Mouse (Mus musculus): ENCODE data around the gene Herc4. TPM values are rescaled to one million over a fixed set of nuclear protein-coding genes. Genes with fewer than 3 reads are reported as not detected.

Herc4 gene
- 23.4 and 26.6 TPM in 2 replicates for polyA plus RNA-seq (2012; rRNA removed)

GRCm38 (mm10) chr10:63243493-63244054, at the start of gene Herc4:
TSS of gene Herc4 (plus strand) at chr10:63243810.
- H3K36me3 ChIP-seq (ENCODE audit: control insufficient read depth, insufficient read depth, low read length) = no peaks in the 10 kb centered on the region
- peak within 1 kb of the TSS; percentile 63 for H3K4me3 ChIP-seq (ENCODE audit: control insufficient read depth, insufficient read depth, low read length)
- under 1% methylated on average over 42 of the region's 44 CpGs for WGBS
- TF ChIP-seq POLR2A (IDR thresholded peaks at IDR 0.05; ENCODE audit: control insufficient read depth, extremely low read depth, insufficient read depth, low read length, poor library complexity) = peak; percentile 88; the same call in 1 of the 2 replicates
- TF ChIP-seq CTCF (IDR thresholded peaks at IDR 0.05; ENCODE audit: borderline replicate concordance, control insufficient read depth, extremely low read depth, insufficient read depth, low read length, poor library complexity) = no peak
- H3K27me3 ChIP-seq (ENCODE audit: control insufficient read depth, insufficient read depth, low read length) = no peaks in the 10 kb centered on the region
- DNase-seq = peak; percentile 94
- no peaks in the 10 kb centered on the region for H3K4me1 ChIP-seq (replicated peaks; ENCODE audit: control insufficient read depth, insufficient read depth, low read length)
- peak within 1 kb of the TSS; percentile 32 for H3K27ac ChIP-seq (ENCODE audit: control insufficient read depth, insufficient read depth, low read length)

GRCm38 (mm10) chr10:63199008-63199407, 44.6 kb upstream of the Herc4 start:
- WGBS = 97% methylated on average over 4 of the region's 4 CpGs
- H3K27me3 ChIP-seq (ENCODE audit: control insufficient read depth, insufficient read depth, low read length) = no peaks in the 10 kb centered on the region
- H3K36me3 ChIP-seq (ENCODE audit: control insufficient read depth, insufficient read depth, low read length) = no peaks in the 10 kb centered on the region
- DNase-seq = no peak
- no peak overlapping the region for H3K4me3 ChIP-seq (ENCODE audit: control insufficient read depth, insufficient read depth, low read length)
- H3K27ac ChIP-seq (ENCODE audit: control insufficient read depth, insufficient read depth, low read length) = no peak overlapping the region
- TF ChIP-seq POLR2A (IDR thresholded peaks at IDR 0.05; ENCODE audit: control insufficient read depth, extremely low read depth, insufficient read depth, low read length, poor library complexity) (no peak), CTCF (IDR thresholded peaks at IDR 0.05; ENCODE audit: borderline replicate concordance, control insufficient read depth, extremely low read depth, insufficient read depth, low read length, poor library complexity) (no peak)
- H3K4me1 ChIP-seq (replicated peaks; ENCODE audit: control insufficient read depth, insufficient read depth, low read length) = no peaks in the 10 kb centered on the region

- no peak for DNase-seq
- Histone ChIP-seq H3K27ac (ENCODE audit: control insufficient read depth, insufficient read depth, low read length) (no peak overlapping the region), H3K36me3 (ENCODE audit: control insufficient read depth, insufficient read depth, low read length) (no peaks in the 10 kb centered on the region), H3K27me3 (ENCODE audit: control insufficient read depth, insufficient read depth, low read length) (no peaks in the 10 kb centered on the region), H3K4me3 (ENCODE audit: control insufficient read depth, insufficient read depth, low read length) (no peak overlapping the region), H3K4me1 (replicated peaks; ENCODE audit: control insufficient read depth, insufficient read depth, low read length) (no peaks in the 10 kb centered on the region)
- WGBS = 89% methylated on average over 8 of the region's 8 CpGs
- TF ChIP-seq POLR2A (IDR thresholded peaks at IDR 0.05; ENCODE audit: control insufficient read depth, extremely low read depth, insufficient read depth, low read length, poor library complexity) (no peak), CTCF (IDR thresholded peaks at IDR 0.05; ENCODE audit: borderline replicate concordance, control insufficient read depth, extremely low read depth, insufficient read depth, low read length, poor library complexity) (no peak)
Observed at GRCm38 (mm10) chr10:63201534-63201933, 42.1 kb upstream of the Herc4 start.

GRCm38 (mm10) chr10:63203002-63203401, 40.6 kb upstream of the Herc4 start:
- no peak overlapping the region for H3K4me3 ChIP-seq (ENCODE audit: control insufficient read depth, insufficient read depth, low read length)

GRCm38 (mm10) chr10:63203728-63204127, 39.9 kb upstream of the Herc4 start, which contains the start of gene Mypn:
TSS of gene Mypn (minus strand) at chr10:63203952.
- WGBS = 95% methylated on average over 15 of the region's 15 CpGs
- Histone ChIP-seq H3K27me3 (ENCODE audit: control insufficient read depth, insufficient read depth, low read length) (no peaks in the 10 kb centered on the region), H3K4me1 (replicated peaks; ENCODE audit: control insufficient read depth, insufficient read depth, low read length) (no peaks in the 10 kb centered on the region), H3K4me3 (ENCODE audit: control insufficient read depth, insufficient read depth, low read length) (no peak within 1 kb of the TSS), H3K36me3 (ENCODE audit: control insufficient read depth, insufficient read depth, low read length) (no peaks in the 10 kb centered on the region), H3K27ac (ENCODE audit: control insufficient read depth, insufficient read depth, low read length) (no peak within 1 kb of the TSS)
- TF ChIP-seq CTCF (IDR thresholded peaks at IDR 0.05; ENCODE audit: borderline replicate concordance, control insufficient read depth, extremely low read depth, insufficient read depth, low read length, poor library complexity) = no peak
- TF ChIP-seq POLR2A (IDR thresholded peaks at IDR 0.05; ENCODE audit: control insufficient read depth, extremely low read depth, insufficient read depth, low read length, poor library complexity) = no peak
- no peak for DNase-seq

More at GRCm38 (mm10) chr10:63203002-63203401, 40.6 kb upstream of the Herc4 start:
- TF ChIP-seq POLR2A (IDR thresholded peaks at IDR 0.05; ENCODE audit: control insufficient read depth, extremely low read depth, insufficient read depth, low read length, poor library complexity) = no peak
- no peak for TF ChIP-seq CTCF (IDR thresholded peaks at IDR 0.05; ENCODE audit: borderline replicate concordance, control insufficient read depth, extremely low read depth, insufficient read depth, low read length, poor library complexity)
- WGBS = 93% methylated on average over 3 of the region's 3 CpGs
- DNase-seq = no peak
- H3K27ac ChIP-seq (ENCODE audit: control insufficient read depth, insufficient read depth, low read length) = no peak overlapping the region
- H3K27me3 ChIP-seq (ENCODE audit: control insufficient read depth, insufficient read depth, low read length) = no peaks in the 10 kb centered on the region
- no peaks in the 10 kb centered on the region for H3K36me3 ChIP-seq (ENCODE audit: control insufficient read depth, insufficient read depth, low read length)
- no peaks in the 10 kb centered on the region for H3K4me1 ChIP-seq (replicated peaks; ENCODE audit: control insufficient read depth, insufficient read depth, low read length)

- WGBS = 85% methylated on average over 6 of the region's 6 CpGs
- TF ChIP-seq CTCF (IDR thresholded peaks at IDR 0.05; ENCODE audit: borderline replicate concordance, control insufficient read depth, extremely low read depth, insufficient read depth, low read length, poor library complexity) (no peak), POLR2A (IDR thresholded peaks at IDR 0.05; ENCODE audit: control insufficient read depth, extremely low read depth, insufficient read depth, low read length, poor library complexity) (no peak)
- no peaks in the 10 kb centered on the region for H3K27me3 ChIP-seq (ENCODE audit: control insufficient read depth, insufficient read depth, low read length)
Observed at GRCm38 (mm10) chr10:63208871-63209270, 34.7 kb upstream of the Herc4 start.

More at GRCm38 (mm10) chr10:63208871-63209270, 34.7 kb upstream of the Herc4 start:
- no peaks in the 10 kb centered on the region for H3K4me1 ChIP-seq (replicated peaks; ENCODE audit: control insufficient read depth, insufficient read depth, low read length)
- H3K4me3 ChIP-seq (ENCODE audit: control insufficient read depth, insufficient read depth, low read length) = no peak overlapping the region
- H3K27ac ChIP-seq (ENCODE audit: control insufficient read depth, insufficient read depth, low read length) = no peak overlapping the region
- no peak for DNase-seq
- no peaks in the 10 kb centered on the region for H3K36me3 ChIP-seq (ENCODE audit: control insufficient read depth, insufficient read depth, low read length)

Data from thymus, adult 2 months (tissue).